Mouse (Mus musculus) brain, embryonic 14.5 days (tissue): ENCODE results near the gene Mfap1b.
"Not testable (repeated sequence)": the region's sequence is repeated elsewhere in the genome, so short reads cannot be mapped to it uniquely, and the experiment has no call there.

ENCODE experiments used
- CTCF ChIP-seq: fragments of 200-500 bp; IDR thresholded peaks from 2 replicates; pipeline ENCODE4 v1.5.1; 2012; ENCODE audit warnings: inconsistent platforms, mild to moderate bottlenecking, moderate library complexity, borderline replicate concordance; ENCODE audit not compliant: insufficient read depth, insufficient read length; ENCODE audit errors: extremely low read depth
- POLR2A ChIP-seq: fragments of 200-500 bp; IDR thresholded peaks from 2 replicates; pipeline ENCODE4 v1.6.1; 2012; ENCODE audit warnings: mild to moderate bottlenecking, inconsistent platforms, borderline replicate concordance; ENCODE audit not compliant: poor library complexity, insufficient read depth, insufficient read length, severe bottlenecking; ENCODE audit errors: extremely low read depth

DNA sequence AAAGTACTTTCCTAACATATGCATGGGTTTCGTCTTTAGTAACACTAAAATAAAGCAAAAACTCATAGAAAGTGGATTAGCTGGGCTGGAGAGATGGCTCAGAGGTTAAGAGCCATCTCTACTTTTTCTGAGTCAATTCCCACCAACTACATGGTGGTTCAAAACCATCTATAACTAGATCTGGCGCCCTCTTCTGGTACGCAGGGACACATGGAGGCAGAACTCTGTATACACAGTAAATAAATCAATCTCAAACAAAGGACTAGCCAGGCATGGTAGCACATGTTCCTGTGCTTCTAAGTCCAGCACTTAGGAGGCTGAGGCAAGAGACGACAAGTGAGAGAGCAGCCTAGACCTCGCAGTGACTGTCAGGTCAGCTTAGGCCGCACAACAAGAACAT, 4.9 kb downstream of the Mfap1b start:
- not testable (repeated sequence) for TF ChIP-seq CTCF, POLR2A
